Mouse (Mus musculus): ENCODE results near the gene Cmpk2.
"Not testable (repeated sequence)": the region's sequence is repeated elsewhere in the genome, so short reads cannot be mapped to it uniquely, and the experiment has no call there.

DNA sequence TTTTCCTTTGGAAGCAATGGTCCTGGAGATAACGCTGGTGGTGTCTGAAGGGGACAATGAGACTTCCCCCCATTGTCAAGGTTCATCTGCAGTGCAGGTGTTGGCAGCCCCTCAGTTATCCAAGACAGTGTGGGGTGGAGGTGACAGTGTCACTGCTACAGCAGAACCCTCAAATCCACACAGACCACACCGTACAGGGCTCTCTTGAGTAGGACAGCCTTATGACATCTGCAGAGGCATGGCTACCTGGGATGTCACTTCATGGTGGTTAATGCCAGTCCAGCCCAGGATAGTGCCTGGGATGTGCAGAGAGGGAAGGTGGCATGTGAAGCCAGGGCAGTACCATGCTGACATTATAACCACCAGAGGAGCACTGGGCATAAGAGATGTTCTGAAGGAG is 40.2 kb upstream of the Cmpk2 start:
- TF ChIP-seq CTCF, EP300 (IDR thresholded peaks at IDR 0.05; ENCODE audit: low read depth): not testable (repeated sequence)
